Mouse (Mus musculus): ENCODE results near the gene Mettl6. TPM values are rescaled to one million over a fixed set of nuclear protein-coding genes. Genes with fewer than 3 reads are reported as not detected.
A peak's percentile ranks its signal among the peaks of the same experiment; 100 is the strongest.
"Not testable (repeated sequence)": the region's sequence is repeated elsewhere in the genome, so short reads cannot be mapped to it uniquely, and the experiment has no call there.

Mettl6 gene
- polyA plus RNA-seq, 1 experiment: 23.6 TPM

DNA sequence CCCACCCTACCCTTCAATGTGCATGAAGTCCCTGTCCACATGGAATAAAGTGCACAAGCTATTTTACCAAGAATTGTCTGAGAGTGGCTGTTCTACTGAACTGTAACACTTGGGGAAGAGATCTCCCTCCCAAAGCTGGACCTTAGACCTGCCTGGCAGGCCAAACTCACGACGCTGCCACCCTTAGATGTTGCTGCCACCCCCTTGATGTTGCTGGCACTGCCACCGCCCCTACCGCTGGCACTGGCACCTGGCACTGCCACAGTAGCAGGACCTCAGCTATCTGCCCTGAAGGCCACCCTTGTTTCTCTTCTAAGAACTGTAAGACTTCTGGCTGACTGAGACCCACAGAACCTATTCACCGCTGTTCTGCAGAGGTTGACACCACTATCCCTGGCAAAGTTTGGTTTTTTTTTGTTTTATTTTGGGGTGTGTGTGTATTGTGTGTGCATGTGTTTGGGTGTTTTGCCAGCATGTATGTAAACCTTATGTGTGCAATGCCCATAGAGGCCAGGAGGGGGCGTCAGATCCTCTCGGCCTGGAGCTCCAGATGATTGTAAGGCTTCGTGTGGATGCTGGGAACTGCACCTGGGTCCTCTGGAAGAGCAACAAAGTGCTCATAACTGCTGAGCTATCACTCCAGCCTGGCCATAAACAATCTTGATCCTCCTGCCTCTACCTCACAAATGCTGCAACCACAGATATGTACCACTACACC, 39.8 kb downstream of the Mettl6 start:
- Histone ChIP-seq H3K27ac (ENCODE audit: insufficient read depth, low read length) (no peak overlapping the region), H3K4me1 (ENCODE audit: control insufficient read depth, insufficient read depth, low read length) (no peaks in the 10 kb centered on the region; the same call in 1 of the 2 replicates), H3K27me3 (ENCODE audit: control insufficient read depth, insufficient read depth, low read length) (no peaks in the 10 kb centered on the region), H3K4me3 (replicated peaks; ENCODE audit: insufficient read depth, low read depth, low read length) (no peak overlapping the region)
- DNase-seq: no peak
- TF ChIP-seq CTCF (IDR thresholded peaks at IDR 0.05; ENCODE audit: borderline replicate concordance, insufficient read depth, low read depth, low read length) (0 out of 2 replicates have a peak, but pooled peaks have one; percentile 19), POLR2A (IDR thresholded peaks at IDR 0.05; ENCODE audit: borderline replicate concordance, insufficient read depth, low read length) (no peak)
- 76% methylated on average over 8 of the region's 8 CpGs for WGBS

DNA sequence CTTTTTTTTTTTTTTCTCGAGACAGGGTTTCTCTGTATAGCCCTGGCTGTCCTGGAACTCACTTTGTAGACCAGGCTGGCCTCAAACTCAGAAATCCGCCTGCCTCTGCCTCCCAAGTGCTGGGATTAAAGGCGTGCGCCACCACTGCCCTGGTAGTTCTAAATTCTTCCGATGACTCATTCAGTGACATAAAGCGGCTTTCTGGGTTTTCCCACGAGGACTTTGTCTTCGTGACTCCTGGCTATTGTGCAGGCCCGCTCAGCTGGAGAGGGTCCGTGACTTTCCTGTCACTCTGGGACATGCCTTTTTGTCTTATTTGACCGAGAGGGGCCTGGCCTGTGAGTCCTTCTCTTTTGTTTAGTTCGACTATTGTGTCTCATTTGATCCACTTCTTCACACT, 40.9 kb downstream of the Mettl6 start:
- DNase-seq; H3K4me1 ChIP-seq (ENCODE audit: control insufficient read depth, insufficient read depth, low read length); H3K4me3 ChIP-seq (replicated peaks; ENCODE audit: insufficient read depth, low read depth, low read length); H3K27ac ChIP-seq (ENCODE audit: insufficient read depth, low read length); H3K27me3 ChIP-seq (ENCODE audit: control insufficient read depth, insufficient read depth, low read length): not testable (repeated sequence)
- WGBS: 65% methylated on average over 12 of the region's 12 CpGs

- no peaks in the 10 kb centered on the region for H3K4me1 ChIP-seq (ENCODE audit: control insufficient read depth, insufficient read depth, low read length)
- H3K27ac ChIP-seq (ENCODE audit: insufficient read depth, low read length): no peak overlapping the region
- no peak overlapping the region for H3K4me3 ChIP-seq (replicated peaks; ENCODE audit: insufficient read depth, low read depth, low read length)
- TF ChIP-seq POLR2A (IDR thresholded peaks at IDR 0.05; ENCODE audit: borderline replicate concordance, insufficient read depth, low read length) (no peak), CTCF (IDR thresholded peaks at IDR 0.05; ENCODE audit: borderline replicate concordance, insufficient read depth, low read depth, low read length) (no peak)
- no peaks in the 10 kb centered on the region for H3K27me3 ChIP-seq (ENCODE audit: control insufficient read depth, insufficient read depth, low read length)
- WGBS: 77% methylated on average over 5 of the region's 5 CpGs
- no peak for DNase-seq
Measured at GRCm38 (mm10) chr14:31448994-31449393, 45.8 kb downstream of the Mettl6 start.

- Histone ChIP-seq H3K4me1 (ENCODE audit: control insufficient read depth, insufficient read depth, low read length) (no peaks in the 10 kb centered on the region; the same call in 1 of the 2 replicates), H3K4me3 (replicated peaks; ENCODE audit: insufficient read depth, low read depth, low read length) (no peak overlapping the region), H3K27me3 (ENCODE audit: control insufficient read depth, insufficient read depth, low read length) (no peaks in the 10 kb centered on the region), H3K27ac (ENCODE audit: insufficient read depth, low read length) (no peak overlapping the region)
- DNase-seq: no peak
- TF ChIP-seq CTCF (IDR thresholded peaks at IDR 0.05; ENCODE audit: borderline replicate concordance, insufficient read depth, low read depth, low read length) (no peak), POLR2A (IDR thresholded peaks at IDR 0.05; ENCODE audit: borderline replicate concordance, insufficient read depth, low read length) (no peak)
- 81% methylated on average over 6 of the region's 6 CpGs for WGBS
Measured at GRCm38 (mm10) chr14:31443616-31444015, 51.2 kb downstream of the Mettl6 start.

DNA sequence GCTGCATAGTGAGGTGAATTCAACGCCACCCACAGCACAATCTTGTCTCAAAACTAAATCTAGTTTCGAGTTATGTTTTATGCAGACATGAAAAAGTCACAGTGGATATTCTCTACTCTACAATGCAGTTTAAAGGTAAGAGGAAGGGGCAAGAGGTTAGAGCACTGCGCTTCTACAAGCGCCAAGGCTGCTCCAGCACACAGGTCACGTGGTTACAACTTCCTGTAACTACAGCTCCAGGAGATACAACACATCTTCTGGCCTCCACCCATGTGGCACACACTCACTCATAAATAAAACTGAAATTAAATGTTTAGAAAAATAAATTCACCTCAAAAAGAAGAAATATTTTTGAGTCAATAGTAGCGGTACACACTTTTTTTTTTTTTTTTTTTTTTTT, 54.1 kb downstream of the Mettl6 start:
- H3K27me3 ChIP-seq (ENCODE audit: control insufficient read depth, insufficient read depth, low read length): no peaks in the 10 kb centered on the region
- no peak for DNase-seq
- TF ChIP-seq POLR2A (IDR thresholded peaks at IDR 0.05; ENCODE audit: borderline replicate concordance, insufficient read depth, low read length) (no peak), CTCF (IDR thresholded peaks at IDR 0.05; ENCODE audit: borderline replicate concordance, insufficient read depth, low read depth, low read length) (no peak)
- H3K4me3 ChIP-seq (replicated peaks; ENCODE audit: insufficient read depth, low read depth, low read length): no peak overlapping the region
- 91% methylated on average over 6 of the region's 6 CpGs for WGBS
- no peak overlapping the region for H3K27ac ChIP-seq (ENCODE audit: insufficient read depth, low read length)
- H3K4me1 ChIP-seq (ENCODE audit: control insufficient read depth, insufficient read depth, low read length): peaks cover 10% of the 10 kb centered on the region

DNA sequence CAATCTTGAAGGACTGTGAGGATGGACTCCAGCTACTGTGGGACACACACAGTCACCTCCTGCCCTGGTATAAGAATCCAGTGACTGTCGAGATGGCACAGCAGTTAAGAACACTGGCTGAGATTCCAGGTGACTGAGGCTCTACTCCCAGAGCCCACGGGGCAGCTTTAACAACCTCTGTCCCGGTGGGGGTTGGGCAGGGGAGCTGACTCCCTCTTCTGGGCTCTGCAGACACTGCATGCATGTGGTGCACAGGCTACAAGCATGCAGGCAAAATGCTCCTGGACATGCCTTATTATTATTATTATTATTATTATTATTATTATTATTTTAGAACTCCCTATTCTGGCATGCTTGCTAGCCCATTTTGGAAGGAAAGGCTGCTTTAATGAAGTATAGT, 54.6 kb downstream of the Mettl6 start:
- DNase-seq: no peak
- Histone ChIP-seq H3K27me3 (ENCODE audit: control insufficient read depth, insufficient read depth, low read length) (no peaks in the 10 kb centered on the region), H3K4me1 (ENCODE audit: control insufficient read depth, insufficient read depth, low read length) (peaks cover 10% of the 10 kb centered on the region), H3K4me3 (replicated peaks; ENCODE audit: insufficient read depth, low read depth, low read length) (no peak overlapping the region), H3K27ac (ENCODE audit: insufficient read depth, low read length) (no peak overlapping the region)
- 44% methylated on average over 3 of the region's 3 CpGs for WGBS
- no peak for TF ChIP-seq POLR2A (IDR thresholded peaks at IDR 0.05; ENCODE audit: borderline replicate concordance, insufficient read depth, low read length)
- no peak; the same call in 1 of the 2 replicates for TF ChIP-seq CTCF (IDR thresholded peaks at IDR 0.05; ENCODE audit: borderline replicate concordance, insufficient read depth, low read depth, low read length)

- Histone ChIP-seq H3K4me1 (ENCODE audit: control insufficient read depth, insufficient read depth, low read length) (peaks cover 10% of the 10 kb centered on the region), H3K4me3 (replicated peaks; ENCODE audit: insufficient read depth, low read depth, low read length) (no peak overlapping the region), H3K27me3 (ENCODE audit: control insufficient read depth, insufficient read depth, low read length) (no peaks in the 10 kb centered on the region), H3K27ac (ENCODE audit: insufficient read depth, low read length) (no peak overlapping the region)
- DNase-seq: no peak
- 82% methylated on average over 11 of the region's 11 CpGs for WGBS
- no peak for TF ChIP-seq POLR2A (IDR thresholded peaks at IDR 0.05; ENCODE audit: borderline replicate concordance, insufficient read depth, low read length)
- no peak for TF ChIP-seq CTCF (IDR thresholded peaks at IDR 0.05; ENCODE audit: borderline replicate concordance, insufficient read depth, low read depth, low read length)
Measured at GRCm38 (mm10) chr14:31439279-31439678, 55.6 kb downstream of the Mettl6 start.

GRCm38 (mm10) chr14:31437826-31438529, 56.9 kb downstream of the Mettl6 start:
- 33% methylated on average over 8 of the region's 8 CpGs for WGBS
- Histone ChIP-seq H3K4me1 (ENCODE audit: control insufficient read depth, insufficient read depth, low read length) (peaks cover 10% of the 10 kb centered on the region), H3K27ac (ENCODE audit: insufficient read depth, low read length) (no peak overlapping the region), H3K27me3 (ENCODE audit: control insufficient read depth, insufficient read depth, low read length) (no peaks in the 10 kb centered on the region), H3K4me3 (replicated peaks; ENCODE audit: insufficient read depth, low read depth, low read length) (no peak overlapping the region)
- peak; percentile 62 to 64 for DNase-seq
- TF ChIP-seq POLR2A (IDR thresholded peaks at IDR 0.05; ENCODE audit: borderline replicate concordance, insufficient read depth, low read length): no peak
- TF ChIP-seq CTCF (IDR thresholded peaks at IDR 0.05; ENCODE audit: borderline replicate concordance, insufficient read depth, low read depth, low read length): no peak

Measured in cerebellum, adult 2 months (tissue).